Mouse (Mus musculus) ES-E14 (cell line): Measurements from ENCODE around the gene Ccdc88c.

Experiments used
- CHD2 ChIP-seq: IDR thresholded peaks from 2 replicates; pipeline ENCODE4 v1.6.1; 2014; ENCODE audit warnings: mild to moderate bottlenecking, low read depth, low read length, inconsistent platforms
- HCFC1 ChIP-seq: IDR thresholded peaks from 2 replicates; pipeline ENCODE4 v1.6.1; 2012; ENCODE audit warnings: low read length, inconsistent platforms, borderline replicate concordance; ENCODE audit not compliant: insufficient read depth
- MAFK ChIP-seq: IDR thresholded peaks from 2 replicates; pipeline ENCODE4 v1.6.1; 2014; ENCODE audit warnings: mild to moderate bottlenecking, low read depth, low read length, inconsistent platforms; ENCODE audit not compliant: insufficient read depth
- ZC3H11A ChIP-seq: IDR thresholded peaks from 2 replicates; pipeline ENCODE4 v1.6.1; 2012; ENCODE audit warnings: low read depth, mild to moderate bottlenecking, inconsistent platforms, low read length, borderline replicate concordance
- ZNF384 ChIP-seq: IDR thresholded peaks from 2 replicates; pipeline ENCODE4 v1.6.1; 2012; ENCODE audit warnings: low read depth, low read length, inconsistent platforms

DNA sequence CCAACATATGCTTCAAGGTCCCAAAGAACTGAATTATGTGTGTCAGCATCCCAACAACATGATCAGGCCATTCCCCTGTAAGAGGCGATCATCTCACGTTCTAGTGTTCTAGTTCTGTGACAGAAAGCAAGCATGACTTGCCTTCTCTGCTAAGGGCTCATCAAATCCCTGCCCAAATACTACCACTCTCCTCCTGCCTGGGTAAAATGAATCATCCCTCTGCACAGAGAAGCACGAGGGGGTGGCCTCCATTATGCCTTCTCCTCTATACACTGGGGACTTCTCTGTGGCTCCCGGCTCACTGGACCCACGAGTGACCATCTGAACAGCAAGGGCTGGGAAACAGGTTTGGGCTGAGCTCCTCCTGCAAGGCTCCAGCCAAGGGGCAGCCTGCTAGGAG lies 49.2 kb downstream of the Ccdc88c start:
- no peak for TF ChIP-seq ZNF384
- TF ChIP-seq ZC3H11A: no peak
- TF ChIP-seq MAFK: no peak
- no peak for TF ChIP-seq HCFC1
- no peak for TF ChIP-seq CHD2
